Mouse (Mus musculus): ENCODE measurements around the gene Scaf1. TPM values are rescaled to one million over a fixed set of nuclear protein-coding genes. Genes with fewer than 3 reads are reported as not detected.

Gene Scaf1
- polyA plus RNA-seq, 1 experiment from 2014 or later: 50.6 TPM

- H3K27ac ChIP-seq: no peak overlapping the region
- peaks cover 100% of the 10 kb centered on the region for H3K36me3 ChIP-seq
- H3K4me1 ChIP-seq: peaks cover 10% of the 10 kb centered on the region
- no peaks in the 10 kb centered on the region for H3K27me3 ChIP-seq (ENCODE audit: low read depth, poor library complexity, severe bottlenecking)
- WGBS: 92% methylated on average over 12 of the region's 12 CpGs
- H3K4me3 ChIP-seq: no peak overlapping the region
- no peaks in the 10 kb centered on the region for H3K9me3 ChIP-seq (replicated peaks)
- DNase-seq (ENCODE audit: low spot score): no peak
Measured at GRCm38 (mm10) chr7:45006503-45006902, 9.7 kb downstream of the Scaf1 start.

DNA sequence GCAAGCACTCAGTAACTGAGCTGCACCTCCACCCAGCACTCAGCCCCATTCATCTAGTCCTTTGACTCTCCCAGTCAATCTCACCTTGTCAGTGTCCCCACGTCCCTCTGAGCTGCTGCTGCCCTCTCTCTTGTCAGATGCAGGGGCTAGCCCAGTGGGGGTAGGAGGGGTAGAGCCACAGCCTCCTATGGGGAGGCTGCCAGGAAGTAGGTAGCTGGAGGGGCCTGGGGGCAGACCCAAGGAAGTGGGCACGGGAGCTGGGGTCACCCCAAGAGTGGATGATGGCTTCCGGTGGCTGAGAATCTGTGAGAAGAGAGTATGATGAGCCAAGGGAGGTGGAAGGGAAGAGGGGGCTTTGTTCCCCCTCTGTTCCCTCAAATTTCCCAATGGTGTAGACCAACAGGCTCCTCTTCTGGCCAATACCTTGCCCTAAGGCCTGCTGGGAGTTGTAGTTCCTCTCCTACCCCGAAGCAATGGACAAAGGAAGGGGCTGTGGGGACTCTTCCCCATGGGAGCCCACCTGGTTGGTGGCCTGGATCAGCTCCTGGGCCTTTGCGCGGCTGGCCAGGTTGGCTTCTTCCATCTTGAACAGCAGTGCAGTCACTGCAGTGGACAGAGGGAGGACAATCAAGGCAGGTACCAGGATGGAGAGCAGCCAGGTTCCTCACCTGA lies 10.7 kb downstream of the Scaf1 start:
- no peak for DNase-seq (ENCODE audit: low spot score)
- 88% methylated on average over 6 of the region's 6 CpGs for WGBS
- H3K4me1 ChIP-seq: peaks cover 13% of the 10 kb centered on the region
- H3K36me3 ChIP-seq: peaks cover 100% of the 10 kb centered on the region
- no peaks in the 10 kb centered on the region for H3K9me3 ChIP-seq (replicated peaks)
- H3K4me3 ChIP-seq: no peak overlapping the region
- peak overlapping the region; percentile 46; the same call in 1 of the 2 replicates for H3K27ac ChIP-seq
- no peaks in the 10 kb centered on the region for H3K27me3 ChIP-seq (ENCODE audit: low read depth, poor library complexity, severe bottlenecking)

DNA sequence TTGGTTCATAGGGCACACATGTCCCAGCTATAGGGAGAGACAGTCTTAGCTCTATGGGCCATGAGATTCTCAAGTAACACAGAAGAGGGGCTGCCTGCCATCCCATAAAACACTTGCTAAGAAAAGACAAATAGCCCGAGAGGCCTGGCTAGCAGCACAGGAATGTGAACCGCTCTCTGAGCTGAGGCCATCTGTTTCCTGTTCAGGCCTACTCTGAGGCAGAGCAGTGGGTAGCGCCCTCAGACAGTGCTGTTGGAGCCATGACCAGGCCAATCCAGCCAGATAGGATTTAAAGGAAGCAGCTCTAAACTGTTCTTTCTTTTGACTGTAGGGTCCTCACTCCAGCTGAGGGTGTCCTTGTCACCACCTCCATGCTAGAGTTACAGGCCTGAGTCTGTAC lies 11.6 kb downstream of the Scaf1 start:
- peaks cover 22% of the 10 kb centered on the region for H3K4me1 ChIP-seq

GRCm38 (mm10) chr7:45002440-45002839 lies 13.7 kb downstream of the Scaf1 start:
- H3K27ac ChIP-seq: no peak overlapping the region
- no peak overlapping the region for H3K4me3 ChIP-seq
- peaks cover 80% of the 10 kb centered on the region for H3K36me3 ChIP-seq
- no peaks in the 10 kb centered on the region for H3K27me3 ChIP-seq (ENCODE audit: low read depth, poor library complexity, severe bottlenecking)
- H3K9me3 ChIP-seq (replicated peaks): no peaks in the 10 kb centered on the region
- peaks cover 35% of the 10 kb centered on the region for H3K4me1 ChIP-seq
- DNase-seq (ENCODE audit: low spot score): no peak
- WGBS: 94% methylated on average over 7 of the region's 7 CpGs

More for the DNA sequence above, 11.6 kb downstream of the Scaf1 start:
- Histone ChIP-seq H3K27ac (peak overlapping the region; percentile 32; the same call in 1 of the 2 replicates), H3K4me3 (0 out of 2 replicates have a peak overlapping the region, but pooled peaks have one; percentile 15), H3K9me3 (replicated peaks) (no peaks in the 10 kb centered on the region), H3K36me3 (peaks cover 100% of the 10 kb centered on the region), H3K27me3 (ENCODE audit: low read depth, poor library complexity, severe bottlenecking) (no peaks in the 10 kb centered on the region)
- 55% methylated on average over 3 of the region's 3 CpGs for WGBS
- DNase-seq (ENCODE audit: low spot score): no peak

GRCm38 (mm10) chr7:45000539-45001114 lies 15.5 kb downstream of the Scaf1 start:
- H3K27me3 ChIP-seq (ENCODE audit: low read depth, poor library complexity, severe bottlenecking): no peaks in the 10 kb centered on the region
- WGBS: 87% methylated on average over 21 of the region's 21 CpGs
- H3K27ac ChIP-seq: no peak overlapping the region
- peaks cover 69% of the 10 kb centered on the region for H3K36me3 ChIP-seq
- no peaks in the 10 kb centered on the region for H3K9me3 ChIP-seq (replicated peaks)
- DNase-seq (ENCODE audit: low spot score): no peak
- H3K4me1 ChIP-seq: peaks cover 46% of the 10 kb centered on the region
- H3K4me3 ChIP-seq: peak overlapping the region; percentile 11

DNA sequence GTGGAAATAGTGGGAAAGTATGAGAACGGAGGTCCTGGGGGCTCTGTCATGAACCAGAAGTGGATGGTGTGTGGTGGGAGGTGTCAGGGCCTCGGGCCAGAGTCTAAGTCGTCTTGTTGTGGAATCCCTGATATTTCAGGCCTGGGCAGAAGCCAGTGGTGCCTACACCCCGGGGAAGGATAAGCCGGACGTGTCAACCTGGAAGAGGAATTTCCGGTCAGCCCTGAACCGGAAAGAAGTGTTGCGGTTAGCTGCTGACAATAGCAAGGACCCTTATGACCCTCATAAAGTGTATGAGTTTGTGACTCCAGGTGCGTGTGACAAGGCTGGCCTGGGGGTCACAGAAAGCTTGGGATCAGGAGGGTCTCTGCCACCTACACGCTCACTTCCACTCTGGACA lies 16.4 kb downstream of the Scaf1 start:
- no peak overlapping the region for H3K27ac ChIP-seq
- no peak for DNase-seq (ENCODE audit: low spot score)
- H3K36me3 ChIP-seq: peaks cover 69% of the 10 kb centered on the region
- H3K9me3 ChIP-seq (replicated peaks): no peaks in the 10 kb centered on the region
- H3K4me3 ChIP-seq: no peak overlapping the region
- H3K27me3 ChIP-seq (ENCODE audit: low read depth, poor library complexity, severe bottlenecking): no peaks in the 10 kb centered on the region
- peaks cover 44% of the 10 kb centered on the region for H3K4me1 ChIP-seq
- WGBS: 83% methylated on average over 11 of the region's 11 CpGs

DNA sequence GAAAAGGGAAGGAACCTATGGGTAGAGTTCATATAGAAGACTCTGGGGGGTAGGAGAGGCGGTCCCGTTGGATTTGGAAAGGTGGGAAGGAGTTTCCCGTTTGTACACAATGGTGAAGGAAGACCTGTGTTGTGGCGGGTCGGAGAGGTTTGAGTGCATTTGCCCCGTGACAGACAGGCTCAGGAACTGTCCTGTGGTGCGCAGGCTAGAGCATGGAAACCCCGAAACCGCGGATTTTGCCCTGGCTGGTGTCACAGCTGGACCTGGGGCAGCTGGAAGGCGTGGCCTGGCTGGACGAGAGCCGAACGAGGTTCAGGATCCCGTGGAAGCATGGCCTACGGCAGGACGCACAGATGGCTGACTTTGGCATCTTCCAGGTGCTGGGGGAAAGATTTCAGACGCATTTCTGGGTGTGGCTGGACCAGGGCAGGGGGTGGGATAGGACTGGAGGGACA lies 17.6 kb downstream of the Scaf1 start, which contains the start of gene Bcl2l12:
Gene Bcl2l12 (minus strand): TSS at position 212 of the 455 bp plus-strand sequence.
- Histone ChIP-seq H3K36me3 (peaks cover 69% of the 10 kb centered on the region), H3K27ac (peak within 1 kb of the TSS; percentile 91), H3K4me1 (peaks cover 38% of the 10 kb centered on the region), H3K9me3 (replicated peaks) (no peaks in the 10 kb centered on the region), H3K4me3 (peak within 1 kb of the TSS; percentile 75), H3K27me3 (ENCODE audit: low read depth, poor library complexity, severe bottlenecking) (no peaks in the 10 kb centered on the region)
- DNase-seq (ENCODE audit: low spot score): peak; percentile 69
- WGBS: 4% methylated on average over 18 of the region's 18 CpGs

- no peak for DNase-seq (ENCODE audit: low spot score)
- 5% methylated on average over 15 of the region's 15 CpGs for WGBS
- no peaks in the 10 kb centered on the region for H3K27me3 ChIP-seq (ENCODE audit: low read depth, poor library complexity, severe bottlenecking)
- peaks cover 38% of the 10 kb centered on the region for H3K4me1 ChIP-seq
- peaks cover 69% of the 10 kb centered on the region for H3K36me3 ChIP-seq
- H3K9me3 ChIP-seq (replicated peaks): no peaks in the 10 kb centered on the region
- H3K27ac ChIP-seq: peak overlapping the region; percentile 91
- peak overlapping the region; percentile 75 for H3K4me3 ChIP-seq
Measured at GRCm38 (mm10) chr7:44997940-44998428, 18.2 kb downstream of the Scaf1 start.

- Histone ChIP-seq H3K4me3 (peak within 1 kb of the TSS; percentile 75), H3K27ac (peak within 1 kb of the TSS; percentile 91), H3K9me3 (replicated peaks) (no peaks in the 10 kb centered on the region), H3K27me3 (ENCODE audit: low read depth, poor library complexity, severe bottlenecking) (no peaks in the 10 kb centered on the region), H3K4me1 (peaks cover 38% of the 10 kb centered on the region), H3K36me3 (peaks cover 69% of the 10 kb centered on the region)
- under 1% methylated on average over 43 of the region's 43 CpGs for WGBS
- peak; percentile 95 for DNase-seq (ENCODE audit: low spot score)
Measured at GRCm38 (mm10) chr7:44997231-44997939, 18.8 kb downstream of the Scaf1 start, which contains the start of gene Irf3. Gene Irf3, plus strand, starts transcription at chr7:44997648.

GRCm38 (mm10) chr7:44996672-44997071 lies 19.5 kb downstream of the Scaf1 start:
- peaks cover 69% of the 10 kb centered on the region for H3K36me3 ChIP-seq
- H3K4me3 ChIP-seq: peak overlapping the region; percentile 75
- no peaks in the 10 kb centered on the region for H3K9me3 ChIP-seq (replicated peaks)
- H3K4me1 ChIP-seq: peaks cover 38% of the 10 kb centered on the region
- peak overlapping the region; percentile 91 for H3K27ac ChIP-seq
- H3K27me3 ChIP-seq (ENCODE audit: low read depth, poor library complexity, severe bottlenecking): no peaks in the 10 kb centered on the region
- DNase-seq (ENCODE audit: low spot score): no peak
- 15% methylated on average over 10 of the region's 10 CpGs for WGBS

DNA sequence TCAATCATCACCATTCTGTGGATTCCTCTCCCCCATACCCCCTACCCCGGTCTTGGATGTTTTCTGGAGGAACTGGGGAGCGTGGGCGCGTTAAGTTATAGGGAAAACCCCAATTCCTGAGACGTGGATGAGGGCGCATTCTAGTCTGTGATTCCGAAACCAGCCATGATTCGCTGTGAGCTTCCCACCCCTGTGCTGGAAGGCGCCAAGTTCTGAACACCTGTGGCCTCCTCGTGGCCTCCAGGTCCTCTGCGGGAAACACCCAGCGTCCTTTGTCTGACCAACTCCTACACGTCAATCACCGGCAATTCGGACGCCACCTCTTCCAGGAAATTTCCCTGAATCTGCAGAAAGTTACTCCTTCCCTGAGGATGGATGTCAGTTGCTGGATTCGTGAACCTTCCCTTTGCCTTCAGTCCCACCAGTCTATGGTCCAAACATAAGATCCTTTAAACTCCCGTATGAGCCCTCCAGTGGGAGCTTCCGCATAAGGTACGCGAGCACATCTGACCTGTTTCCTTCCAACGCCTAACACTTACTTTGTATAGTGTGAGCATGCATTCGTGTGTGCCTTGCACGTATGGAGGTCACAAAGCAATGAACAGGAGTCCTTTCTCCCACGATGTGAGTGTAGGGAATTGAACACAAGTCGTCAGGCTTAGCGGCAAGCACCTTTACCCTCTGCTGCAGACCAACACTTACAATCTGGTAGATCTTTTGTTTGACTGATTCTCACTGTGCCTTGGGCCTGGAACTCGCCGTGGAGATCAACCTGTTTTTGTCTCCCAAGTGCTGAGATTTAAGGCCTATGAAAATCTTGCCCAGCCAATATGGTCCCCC lies 29.1 kb downstream of the Scaf1 start:
- H3K36me3 ChIP-seq: peaks cover 66% of the 10 kb centered on the region
- peak; percentile 85 for DNase-seq (ENCODE audit: low spot score)
- under 1% methylated on average over 29 of the region's 29 CpGs for WGBS

More for the DNA sequence above, 29.1 kb downstream of the Scaf1 start:
- Histone ChIP-seq H3K4me1 (peaks cover 37% of the 10 kb centered on the region), H3K4me3 (peak overlapping the region; percentile 80), H3K27ac (peak overlapping the region; percentile 99), H3K27me3 (ENCODE audit: low read depth, poor library complexity, severe bottlenecking) (no peaks in the 10 kb centered on the region), H3K9me3 (replicated peaks) (no peaks in the 10 kb centered on the region)
